Mouse (Mus musculus) E14TG2a.4 (cell line): ENCODE data around the gene Atl3.

Experiments
- CTCF ChIP-seq: conservative IDR thresholded peaks from 2 replicates; pipeline ENCODE4 v1.5.1; 2014; ENCODE audit warnings: low read length
- NANOG ChIP-seq: IDR thresholded peaks from 2 replicates; pipeline ENCODE4 v1.6.1; 2014; ENCODE audit warnings: borderline replicate concordance, low read length, mixed read lengths

GRCm38 (mm10) chr19:7500701-7501100 is 6.9 kb downstream of the Atl3 start:
- TF ChIP-seq CTCF: no peak
- no peak for TF ChIP-seq NANOG
